Mouse (Mus musculus) kidney, adult 2 months (tissue): ENCODE measurements at regions not wholly inside any gene's neighbourhood (a gene's known extent, or its start where the extent isn't known, plus 50 kb on each side); places are given as distances from the start of the nearest gene placed in this dataset.

Experiments used
- CTCF ChIP-seq: fragments of 200-500 bp; conservative IDR thresholded peaks from 2 replicates; pipeline ENCODE4 v1.5.1; 2011; ENCODE audit warnings: low read depth, mild to moderate bottlenecking, control low read depth, low read length, moderate library complexity, mixed read lengths; ENCODE audit not compliant: insufficient read depth, insufficient read length
- POLR2A ChIP-seq: fragments of 200-500 bp; IDR thresholded peaks from one replicate; pipeline ENCODE4 v1.6.1; 2011; ENCODE audit warnings: low read depth, low read length, control low read depth

- TF ChIP-seq CTCF = no peak
- no peak for TF ChIP-seq POLR2A
Observed at GRCm38 (mm10) chr2:174917146-174917905, 92.7 kb upstream of the Gm14444 start.
